Mouse (Mus musculus) ZHBTc4 (cell line): Measurements from ENCODE around the gene Serinc4.
"Not testable (repeated sequence)": the region's sequence is repeated elsewhere in the genome, so short reads cannot be mapped to it uniquely, and the experiment has no call there.

Experiments used
- DNase-seq: peaks from one replicate; pipeline ENCODE4 v3.0.0-alpha.2; 2011; ENCODE audit warnings: low read depth, low spot score

Gene Serinc4

GRCm38 (mm10) chr2:121456692-121457642, at the start of gene Serinc4:
Serinc4 (minus strand) TSS chr2:121456781.
- peak; percentile 96 for DNase-seq

- not testable (repeated sequence) for DNase-seq
These were observed 45.0 kb upstream of the Serinc4 start for GRCm38 (mm10) chr2:121501550-121501949.

GRCm38 (mm10) chr2:121484403-121484802, 27.8 kb upstream of the Serinc4 start:
- not testable (repeated sequence) for DNase-seq

GRCm38 (mm10) chr2:121483576-121483975, 27.0 kb upstream of the Serinc4 start:
- DNase-seq = peak; percentile 22

GRCm38 (mm10) chr2:121480916-121481315, 24.3 kb upstream of the Serinc4 start:
- not testable (repeated sequence) for DNase-seq

- peak; percentile 63 for DNase-seq
These were observed 23.9 kb upstream of the Serinc4 start for GRCm38 (mm10) chr2:121480498-121480897.

- DNase-seq = peak; percentile 84
These were observed 21.1 kb upstream of the Serinc4 start for GRCm38 (mm10) chr2:121477491-121478266.

- not testable (repeated sequence) for DNase-seq
These were observed 18.7 kb upstream of the Serinc4 start for GRCm38 (mm10) chr2:121475306-121475705.

GRCm38 (mm10) chr2:121474180-121474535, 17.6 kb upstream of the Serinc4 start:
- DNase-seq = no peak

- DNase-seq = peak; percentile 94
These were observed 17.0 kb upstream of the Serinc4 start, which contains the start of gene Mfap1b for GRCm38 (mm10) chr2:121473301-121474179. Mfap1b (minus strand) TSS chr2:121474067.

GRCm38 (mm10) chr2:121472783-121473182, 16.2 kb upstream of the Serinc4 start:
- not testable (repeated sequence) for DNase-seq

- not testable (repeated sequence) for DNase-seq
These were observed 12.4 kb upstream of the Serinc4 start for GRCm38 (mm10) chr2:121468982-121469381.

- no peak for DNase-seq
These were observed 3.5 kb upstream of the Serinc4 start for GRCm38 (mm10) chr2:121460071-121460470.

GRCm38 (mm10) chr2:121455534-121455933, 1.0 kb downstream of the Serinc4 start:
- no peak for DNase-seq

GRCm38 (mm10) chr2:121453917-121454316, 2.7 kb downstream of the Serinc4 start:
- no peak for DNase-seq

- no peak for DNase-seq
These were observed 3.6 kb downstream of the Serinc4 start, which contains the start of gene Hypk for GRCm38 (mm10) chr2:121452990-121453389. Hypk (plus strand) TSS chr2:121453290.

- DNase-seq = no peak
These were observed 4.2 kb downstream of the Serinc4 start for GRCm38 (mm10) chr2:121452361-121452760.

- DNase-seq = peak; percentile 47
These were observed 6.5 kb downstream of the Serinc4 start for GRCm38 (mm10) chr2:121450093-121450492.

GRCm38 (mm10) chr2:121449545-121450011, 7.0 kb downstream of the Serinc4 start:
- no peak for DNase-seq

GRCm38 (mm10) chr2:121448739-121449535, 7.6 kb downstream of the Serinc4 start, which contains the start of gene Serf2:
Serf2 (plus strand) TSS chr2:121449195.
- peak; percentile 100 for DNase-seq
